Mouse (Mus musculus) gastrocnemius, postnatal 36 days (tissue): ENCODE measurements around the gene Kitl. TPM values are rescaled to one million over a fixed set of nuclear protein-coding genes. Genes with fewer than 3 reads are reported as not detected.
A peak's percentile ranks its signal among the peaks of the same experiment; 100 is the strongest.

Experiments used
- DNase-seq, 2 experiments: peaks; one replicate each; pipeline ENCODE4 v3.0.0; 2022
- intact Hi-C: fragments of 180-260 bp; cut with DNase I; formaldehyde crosslinking; loops from one replicate; pipeline ENCODE4 v1.15.1; 2025
- long read RNA-seq, 2 experiments: library from polyadenylated mRNA; stranded (forward); transcript quantifications; one replicate each; pipeline ENCODE4 v2.0.0; 2021
- total RNA-seq, 2 experiments: library from RNA; stranded (reverse); gene quantifications; 2 replicates each; pipeline ENCODE4 v1.2.3; 2021

The Kitl gene
- 10 to 100 TPM; 21.1 to 23.7 TPM for total RNA-seq
- long read RNA-seq, experiment 1, full-length matches to known transcripts: 4 of 7 reads
- long read RNA-seq, experiment 1, partial matches to known transcripts: 0 of 7 reads
- long read RNA-seq, experiment 1, other reads (novel, unspliced or antisense): 3 of 7 reads
- long read RNA-seq, experiment 2, full-length matches to known transcripts: 11 of 17 reads
- long read RNA-seq, experiment 2, partial matches to known transcripts: 1 of 17 reads
- long read RNA-seq, experiment 2, other reads (novel, unspliced or antisense): 5 of 17 reads

GRCm38 (mm10) chr10:100015370-100016325 is at the start of gene Kitl:
Gene Kitl (plus strand): TSS chr10:100015630.
- intact Hi-C loops: no loop called here
- peak; percentile 65 to 73 for DNase-seq

GRCm38 (mm10) chr10:99972866-99973265 is 42.6 kb upstream of the Kitl start:
- intact Hi-C loops: no loop called here
- DNase-seq: no peak

GRCm38 (mm10) chr10:99980096-99980495 is 35.3 kb upstream of the Kitl start:
- DNase-seq: no peak
- intact Hi-C loops: no loop called here

- DNase-seq: no peak
- intact Hi-C loops: no loop called here
These were observed 34.5 kb upstream of the Kitl start for GRCm38 (mm10) chr10:99980916-99981315.

- intact Hi-C loops: no loop called here
- no peak for DNase-seq
These were observed 33.5 kb upstream of the Kitl start for GRCm38 (mm10) chr10:99981887-99982286.

- intact Hi-C loops: no loop called here
- DNase-seq: no peak
These were observed 28.7 kb upstream of the Kitl start for GRCm38 (mm10) chr10:99986745-99987144.

- intact Hi-C loops: no loop called here
- DNase-seq: no peak
These were observed 25.7 kb upstream of the Kitl start for GRCm38 (mm10) chr10:99989758-99990157.

- intact Hi-C loops: no loop called here
These were observed 23.3 kb upstream of the Kitl start for GRCm38 (mm10) chr10:99992121-99992520.

GRCm38 (mm10) chr10:100001452-100001851 is 14.0 kb upstream of the Kitl start:
- intact Hi-C loops: no loop called here
- no peak for DNase-seq

More at GRCm38 (mm10) chr10:99992121-99992520, 23.3 kb upstream of the Kitl start:
- DNase-seq: no peak

- DNase-seq: no peak
- intact Hi-C loops: no loop called here
These were observed 11.6 kb upstream of the Kitl start for GRCm38 (mm10) chr10:100003797-100004196.

- no peak for DNase-seq
- intact Hi-C loops: no loop called here
These were observed 5.7 kb upstream of the Kitl start for GRCm38 (mm10) chr10:100009681-100010080.

GRCm38 (mm10) chr10:100010291-100010690 is 5.1 kb upstream of the Kitl start:
- no peak for DNase-seq
- intact Hi-C loops: no loop called here

GRCm38 (mm10) chr10:100014096-100014495 is 1.3 kb upstream of the Kitl start:
- intact Hi-C loops: no loop called here
- no peak for DNase-seq

- intact Hi-C loops: no loop called here
- peak; percentile 17 to 31 for DNase-seq
These were observed 888 bp downstream of the Kitl start for GRCm38 (mm10) chr10:100016326-100016709.

GRCm38 (mm10) chr10:100016941-100017770 is 1.7 kb downstream of the Kitl start:
- intact Hi-C loops: no loop called here
- DNase-seq: no peak

GRCm38 (mm10) chr10:100017771-100018070 is 2.3 kb downstream of the Kitl start:
- no peak for DNase-seq
- intact Hi-C loops: no loop called here

GRCm38 (mm10) chr10:100018493-100018892 is 3.1 kb downstream of the Kitl start:
- intact Hi-C loops: no loop called here
- DNase-seq: no peak

- DNase-seq: no peak
- intact Hi-C loops: no loop called here
These were observed 4.1 kb downstream of the Kitl start for GRCm38 (mm10) chr10:100019246-100020195.

- intact Hi-C loops: no loop called here
- no peak for DNase-seq
These were observed 6.8 kb downstream of the Kitl start for GRCm38 (mm10) chr10:100022090-100022834.
